Comparison of ENCODE assay signal across 18 mouse cellular contexts in the genomic region with DNA sequence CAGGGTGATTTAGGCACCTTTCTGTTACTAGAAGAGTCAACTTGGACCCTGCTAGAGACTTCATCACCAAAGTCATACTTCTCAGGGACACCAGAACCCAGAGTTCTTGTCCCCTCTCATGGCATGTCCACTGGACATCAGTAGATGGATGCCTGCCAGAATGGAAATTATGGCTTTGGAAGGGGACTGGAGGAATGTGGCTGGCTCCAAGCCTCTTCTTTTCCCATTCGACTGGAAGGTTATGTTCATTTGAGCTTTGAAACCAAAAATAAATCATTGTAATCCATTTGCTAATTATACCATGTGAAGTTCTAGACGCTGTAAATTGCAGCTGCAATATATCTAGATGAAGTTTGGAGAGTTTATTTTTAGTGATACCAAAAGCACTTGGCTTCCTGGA.
DNase-seq lines count a peak whose midpoint lies in the region; ATAC-seq lines count a peak whose summit lies in the region.
"Had no signal": no experiment of that assay in that cellular context is flagged by ENCODE, and none has a peak within 500 bp of the region (broad histone marks: within the 10 kb centered on the region; RNA-seq: fewer than 3 reads in every experiment).

No protein-coding gene starts in this region.

- no peaks in the 10 kb centered on the region for H3K36me3 ChIP-seq in heart, embryonic 12.5 days
- H3K36me3 ChIP-seq: forebrain, embryonic 10.5 days; G1E; neural tube, embryonic 15.5 days had no signal

- no peak overlapping the region for H3K4me3 ChIP-seq in heart, embryonic 12.5 days
- H3K4me3 ChIP-seq: forebrain, embryonic 10.5 days; gastrocnemius, adult 2 months; neural tube, embryonic 15.5 days had no signal

- no peak for ATAC-seq in heart, embryonic 12.5 days (ENCODE audit: insufficient number of reproducible peaks, low FRiP score)
- ATAC-seq in granulocyte monocyte progenitor cell, adult 5-6 weeks (replicated peaks; ENCODE audit: poor library complexity, severe bottlenecking) = no peak
- ATAC-seq: midbrain, embryonic 16.5 days had no signal

- 43% methylated on average over 2 of the region's 2 CpGs for WGBS in heart, embryonic 12.5 days

- H3K9ac ChIP-seq in heart, embryonic 12.5 days = no peak overlapping the region
- H3K9ac ChIP-seq: neural tube, embryonic 15.5 days had no signal

- no peaks in the 10 kb centered on the region for H3K27me3 ChIP-seq in heart, embryonic 12.5 days (replicated peaks)
- H3K27me3 ChIP-seq: neural tube, embryonic 15.5 days had no signal

- DNase-seq in heart, adult 18-20 months = peak; percentile 4 to 7
- DNase-seq in Muller cell, postnatal 12 days (ENCODE audit: inconsistent ontology term) = peak; percentile 71
- peak; percentile 23 to 29 for DNase-seq in kidney, adult 8-10 months
- peak; percentile 73 for DNase-seq in kidney, postnatal 14 days
- no peak for DNase-seq in frontal cortex, postnatal 25 days (ENCODE audit: low spot score in 2 of 2)
- DNase-seq: cerebellum, adult 11 months; cerebellum, postnatal 10 days; gastrocnemius, adult 2 months; heart, adult 11 months; lung, postnatal 4 days; right cerebral cortex, postnatal 14 days; thymus, postnatal 25 days had no signal

- no peak overlapping the region for H3K4me2 ChIP-seq in heart, embryonic 12.5 days
- H3K4me2 ChIP-seq: neural tube, embryonic 15.5 days had no signal

- H3K27ac ChIP-seq in heart, embryonic 12.5 days (ENCODE audit: poor library complexity, severe bottlenecking) = no peak overlapping the region
- H3K27ac ChIP-seq: forebrain, embryonic 10.5 days; gastrocnemius, adult 2 months; neural tube, embryonic 15.5 days had no signal

- no peaks in the 10 kb centered on the region for H3K4me1 ChIP-seq in heart, embryonic 12.5 days (replicated peaks)
- H3K4me1 ChIP-seq: forebrain, embryonic 10.5 days; neural tube, embryonic 15.5 days had no signal

- no peaks in the 10 kb centered on the region for H3K9me3 ChIP-seq in heart, embryonic 12.5 days (replicated peaks)
- H3K9me3 ChIP-seq: forebrain, embryonic 10.5 days; neural tube, embryonic 15.5 days had no signal

Comparison
In these comparisons a context has a peak if more than half of its experiments do, and no peak if none do; other contexts are left out.
1. DNase-seq: peak in heart, adult 18-20 months (2 of 2), Muller cell, postnatal 12 days (single experiment), kidney, adult 8-10 months (2 of 2) and kidney, postnatal 14 days (single experiment); none in frontal cortex, postnatal 25 days (0 of 2).